Mouse (Mus musculus): Measurements from ENCODE around the gene Col23a1. TPM values are rescaled to one million over a fixed set of nuclear protein-coding genes. Genes with fewer than 3 reads are reported as not detected.

Gene Col23a1
- total and polyA plus RNA-seq, 3 experiments = 1.1 to 1.7 (median 1.3) TPM

GRCm38 (mm10) chr11:51591168-51591567 lies 301.4 kb downstream of the Col23a1 start:
- Histone ChIP-seq H3K4me3 (no peak overlapping the region), H3K79me2 (replicated peaks; ENCODE audit: control insufficient read depth, insufficient read depth, low read length) (no peaks in the 10 kb centered on the region; the same call in 1 of the 2 replicates), H3K27ac (no peak overlapping the region), H3K27me3 (ENCODE audit: control insufficient read depth, insufficient read depth, low read length) (no peaks in the 10 kb centered on the region), H3K9ac (ENCODE audit: low read depth, low read length) (no peak overlapping the region), H3K4me1 (ENCODE audit: control insufficient read depth, insufficient read depth, low read length) (0 out of 2 replicates have a peak, but pooled peaks cover 1% of the 10 kb centered on the region), H3K36me3 (ENCODE audit: control insufficient read depth, insufficient read depth, low read length) (peaks cover 13% of the 10 kb centered on the region)
- TF ChIP-seq EP300 (IDR thresholded peaks at IDR 0.05; ENCODE audit: insufficient read depth, low read depth, low read length) (no peak), CTCF (IDR thresholded peaks at IDR 0.05) (no peak), POLR2A (IDR thresholded peaks at IDR 0.05; ENCODE audit: insufficient read depth, low read depth, low read length) (no peak)
- WGBS = 25% methylated on average over 7 of the region's 7 CpGs
- intact Hi-C loops (cut with DNase I) = no loop called here
- no peak for DNase-seq

GRCm38 (mm10) chr11:51591915-51592314 lies 302.2 kb downstream of the Col23a1 start:
- no peak for DNase-seq
- no peaks in the 10 kb centered on the region; the same call in 1 of the 2 replicates for H3K79me2 ChIP-seq (replicated peaks; ENCODE audit: control insufficient read depth, insufficient read depth, low read length)
- H3K27ac ChIP-seq = no peak overlapping the region
- 0 out of 2 replicates have a peak, but pooled peaks cover 1% of the 10 kb centered on the region for H3K4me1 ChIP-seq (ENCODE audit: control insufficient read depth, insufficient read depth, low read length)
- WGBS = 83% methylated on average over 7 of the region's 7 CpGs
- no peaks in the 10 kb centered on the region for H3K27me3 ChIP-seq (ENCODE audit: control insufficient read depth, insufficient read depth, low read length)
- H3K4me3 ChIP-seq = no peak overlapping the region
- intact Hi-C loops (cut with DNase I) = no loop called here
- TF ChIP-seq CTCF (IDR thresholded peaks at IDR 0.05) (no peak), EP300 (IDR thresholded peaks at IDR 0.05; ENCODE audit: insufficient read depth, low read depth, low read length) (no peak), POLR2A (IDR thresholded peaks at IDR 0.05; ENCODE audit: insufficient read depth, low read depth, low read length) (no peak)
- H3K36me3 ChIP-seq (ENCODE audit: control insufficient read depth, insufficient read depth, low read length) = peaks cover 16% of the 10 kb centered on the region
- H3K9ac ChIP-seq (ENCODE audit: low read depth, low read length) = no peak overlapping the region

DNA sequence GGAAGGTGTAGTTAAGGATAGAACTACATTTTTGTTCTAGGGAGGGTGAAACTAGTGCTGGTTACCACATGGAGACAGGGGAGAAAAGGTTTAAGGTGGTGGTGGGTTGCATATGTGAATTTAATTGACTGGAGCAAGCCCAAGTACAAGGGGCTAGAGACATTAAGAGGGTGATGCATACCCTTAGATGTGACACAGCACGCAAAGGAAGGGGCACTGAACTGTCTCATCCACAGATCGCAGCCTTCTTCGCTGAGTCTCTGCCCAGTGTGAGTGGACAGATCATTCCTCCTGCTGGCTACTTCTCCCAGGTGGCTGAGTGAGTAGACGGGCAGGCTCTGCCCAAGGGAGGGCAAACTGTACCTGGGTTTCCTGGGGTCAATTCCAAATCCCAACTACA lies 303.6 kb downstream of the Col23a1 start:
- TF ChIP-seq POLR2A (IDR thresholded peaks at IDR 0.05; ENCODE audit: insufficient read depth, low read depth, low read length) = no peak
- no peak for TF ChIP-seq CTCF (IDR thresholded peaks at IDR 0.05)
- TF ChIP-seq EP300 (IDR thresholded peaks at IDR 0.05; ENCODE audit: insufficient read depth, low read depth, low read length) = no peak
- intact Hi-C loops (cut with DNase I) = no loop called here
- Histone ChIP-seq H3K36me3 (ENCODE audit: control insufficient read depth, insufficient read depth, low read length) (peaks cover 18% of the 10 kb centered on the region), H3K79me2 (replicated peaks; ENCODE audit: control insufficient read depth, insufficient read depth, low read length) (no peaks in the 10 kb centered on the region; the same call in 1 of the 2 replicates), H3K27me3 (ENCODE audit: control insufficient read depth, insufficient read depth, low read length) (no peaks in the 10 kb centered on the region), H3K4me1 (ENCODE audit: control insufficient read depth, insufficient read depth, low read length) (0 out of 2 replicates have a peak, but pooled peaks cover 1% of the 10 kb centered on the region), H3K4me3 (no peak overlapping the region), H3K27ac (no peak overlapping the region), H3K9ac (ENCODE audit: low read depth, low read length) (no peak overlapping the region)
- DNase-seq = no peak
- WGBS = 88% methylated on average over 4 of the region's 4 CpGs

GRCm38 (mm10) chr11:51593849-51594248 lies 304.1 kb downstream of the Col23a1 start:
- H3K4me3 ChIP-seq = no peak overlapping the region
- H3K36me3 ChIP-seq (ENCODE audit: control insufficient read depth, insufficient read depth, low read length) = peaks cover 18% of the 10 kb centered on the region
- no peaks in the 10 kb centered on the region; the same call in 1 of the 2 replicates for H3K79me2 ChIP-seq (replicated peaks; ENCODE audit: control insufficient read depth, insufficient read depth, low read length)
- no peaks in the 10 kb centered on the region for H3K27me3 ChIP-seq (ENCODE audit: control insufficient read depth, insufficient read depth, low read length)
- 90% methylated on average over 6 of the region's 6 CpGs for WGBS
- no peak for DNase-seq
- H3K9ac ChIP-seq (ENCODE audit: low read depth, low read length) = no peak overlapping the region
- intact Hi-C loops (cut with DNase I) = no loop called here
- no peak overlapping the region for H3K27ac ChIP-seq
- 0 out of 2 replicates have a peak, but pooled peaks cover 1% of the 10 kb centered on the region for H3K4me1 ChIP-seq (ENCODE audit: control insufficient read depth, insufficient read depth, low read length)
- TF ChIP-seq POLR2A (IDR thresholded peaks at IDR 0.05; ENCODE audit: insufficient read depth, low read depth, low read length) = no peak
- no peak for TF ChIP-seq EP300 (IDR thresholded peaks at IDR 0.05; ENCODE audit: insufficient read depth, low read depth, low read length)
- no peak for TF ChIP-seq CTCF (IDR thresholded peaks at IDR 0.05)

DNA sequence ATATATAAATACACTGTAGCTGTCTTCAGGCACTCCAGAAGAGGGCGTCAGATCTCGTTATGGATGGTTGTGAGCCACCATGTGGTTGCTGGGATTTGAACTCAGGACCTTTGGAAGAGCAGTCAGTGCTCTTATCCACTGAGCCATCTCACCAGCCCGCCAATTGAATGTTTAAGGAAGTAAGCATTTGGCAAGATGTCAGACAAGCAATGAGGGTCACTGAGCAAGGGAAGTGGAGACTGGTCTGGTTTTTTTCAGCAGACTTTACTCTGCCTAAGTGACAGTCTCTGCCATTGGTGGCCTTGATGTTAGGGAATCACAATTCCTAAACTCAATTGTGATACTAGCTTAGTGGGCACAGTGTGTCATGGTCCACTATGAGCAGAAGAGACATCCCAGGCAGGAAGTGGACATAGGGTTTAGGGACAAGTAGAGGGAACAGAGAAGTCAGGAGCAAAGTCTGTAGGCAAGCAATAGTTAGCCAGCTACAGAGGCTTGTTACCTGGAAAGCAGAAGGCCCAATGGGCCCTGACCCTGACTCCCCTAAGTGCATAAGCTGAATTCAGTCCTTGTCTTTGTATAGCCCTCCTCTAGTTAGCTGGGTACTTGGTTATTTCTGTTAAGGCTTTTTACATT lies 305.1 kb downstream of the Col23a1 start:
- Histone ChIP-seq H3K9ac (ENCODE audit: low read depth, low read length) (no peak overlapping the region), H3K27me3 (ENCODE audit: control insufficient read depth, insufficient read depth, low read length) (no peaks in the 10 kb centered on the region), H3K79me2 (replicated peaks; ENCODE audit: control insufficient read depth, insufficient read depth, low read length) (no peaks in the 10 kb centered on the region; the same call in 1 of the 2 replicates), H3K4me1 (ENCODE audit: control insufficient read depth, insufficient read depth, low read length) (0 out of 2 replicates have a peak, but pooled peaks cover 1% of the 10 kb centered on the region), H3K4me3 (no peak overlapping the region), H3K36me3 (ENCODE audit: control insufficient read depth, insufficient read depth, low read length) (peaks cover 25% of the 10 kb centered on the region), H3K27ac (no peak overlapping the region)
- DNase-seq = no peak
- TF ChIP-seq CTCF (IDR thresholded peaks at IDR 0.05) (no peak), POLR2A (IDR thresholded peaks at IDR 0.05; ENCODE audit: insufficient read depth, low read depth, low read length) (no peak), EP300 (IDR thresholded peaks at IDR 0.05; ENCODE audit: insufficient read depth, low read depth, low read length) (no peak)
- 40% methylated on average over 3 of the region's 3 CpGs for WGBS
- intact Hi-C loops (cut with DNase I) = no loop called here

- no peaks in the 10 kb centered on the region; the same call in 1 of the 2 replicates for H3K79me2 ChIP-seq (replicated peaks; ENCODE audit: control insufficient read depth, insufficient read depth, low read length)
- H3K27me3 ChIP-seq (ENCODE audit: control insufficient read depth, insufficient read depth, low read length) = no peaks in the 10 kb centered on the region
- intact Hi-C loops (cut with DNase I) = no loop called here
- no peak overlapping the region for H3K4me3 ChIP-seq
- no peak for TF ChIP-seq CTCF (IDR thresholded peaks at IDR 0.05)
- TF ChIP-seq POLR2A (IDR thresholded peaks at IDR 0.05; ENCODE audit: insufficient read depth, low read depth, low read length) = no peak
- no peak for TF ChIP-seq EP300 (IDR thresholded peaks at IDR 0.05; ENCODE audit: insufficient read depth, low read depth, low read length)
- 0 out of 2 replicates have a peak, but pooled peaks cover 1% of the 10 kb centered on the region for H3K4me1 ChIP-seq (ENCODE audit: control insufficient read depth, insufficient read depth, low read length)
- 89% methylated on average over 1 of the region's 1 CpGs for WGBS
- H3K9ac ChIP-seq (ENCODE audit: low read depth, low read length) = no peak overlapping the region
- peaks cover 27% of the 10 kb centered on the region for H3K36me3 ChIP-seq (ENCODE audit: control insufficient read depth, insufficient read depth, low read length)
- H3K27ac ChIP-seq = no peak overlapping the region
- no peak for DNase-seq
Measured at GRCm38 (mm10) chr11:51595459-51596083, 305.9 kb downstream of the Col23a1 start.

Data from heart, adult 2 months (tissue).